Mouse (Mus musculus) hindbrain, embryonic 14.5 days (tissue): ENCODE measurements around the gene Mef2a. TPM values are rescaled to one million over a fixed set of nuclear protein-coding genes. Genes with fewer than 3 reads are reported as not detected.

Experiments used
- ATAC-seq: fragments of 200-750 bp; cut with Nextera tagmentation; 2 replicates; pipeline ENCODE4 v1.8.0; 2017; ENCODE audit warnings: moderate number of reproducible peaks, mild to moderate bottlenecking, moderate TSS enrichment, moderate library complexity; ENCODE audit not compliant: low FRiP score
- DNase-seq: peaks from one replicate; pipeline ENCODE4 v3.0.0-alpha.2; 2015; ENCODE audit warnings: low spot score
- H3K27ac ChIP-seq: fragments of 300-500 bp; sonication (generic); 2 replicates; pipeline ENCODE4 v1.5.1; 2014; ENCODE audit warnings: mild to moderate bottlenecking, moderate library complexity
- H3K27me3 ChIP-seq: fragments of 300-500 bp; sonication (generic); 2 replicates; pipeline ENCODE4 v1.6.1; 2014; ENCODE audit warnings: mild to moderate bottlenecking, low read length, mixed read lengths; ENCODE audit not compliant: control insufficient read depth, insufficient read depth
- H3K36me3 ChIP-seq: fragments of 300-500 bp; sonication (generic); replicated peaks from 2 replicates; pipeline ENCODE4 v1.6.1; 2014; ENCODE audit not compliant: control insufficient read depth, insufficient read depth
- H3K4me1 ChIP-seq: fragments of 300-500 bp; sonication (generic); replicated peaks from 2 replicates; pipeline ENCODE4 v1.6.1; 2014; ENCODE audit warnings: antibody characterized with exemption, low read length, mixed read lengths; ENCODE audit not compliant: control insufficient read depth, insufficient read depth
- H3K4me2 ChIP-seq: fragments of 300-500 bp; sonication (generic); replicated peaks from 2 replicates; pipeline ENCODE4 v1.6.1; 2014; ENCODE audit warnings: mild to moderate bottlenecking, moderate library complexity
- H3K4me3 ChIP-seq: fragments of 300-500 bp; sonication (generic); replicated peaks from 2 replicates; pipeline ENCODE4 v1.5.1; 2014; ENCODE audit warnings: mild to moderate bottlenecking, low read length
- H3K9ac ChIP-seq: fragments of 300-500 bp; sonication (generic); 2 replicates; pipeline ENCODE4 v1.6.1; 2014
- H3K9me3 ChIP-seq: fragments of 300-500 bp; sonication (generic); 2 replicates; pipeline ENCODE4 v1.6.1; 2016; ENCODE audit warnings: low read length; ENCODE audit not compliant: control insufficient read depth
- WGBS: fragments of 180-500 bp; shearing (Covaris S2); extraction: QIAGEN DNeasy Blood & Tissue Kit; methylation state at CpG from one replicate; pipeline ENCODE4 v1.1.7; 2014; 5-methylcytosine and 5-hydroxymethylcytosine counted together
- polyA plus RNA-seq: library from polyadenylated mRNA; unstranded; fragments of >200 nt; fragmentation: Nextera tagmentation; extraction: Ambion mirVana; gene quantifications from 2 replicates; pipeline ENCODE4 v1.2.1, GENCODE M21; 2014

Mef2a gene
- polyA plus RNA-seq, 1 experiment from 2014 or later = 44.9 TPM

DNA sequence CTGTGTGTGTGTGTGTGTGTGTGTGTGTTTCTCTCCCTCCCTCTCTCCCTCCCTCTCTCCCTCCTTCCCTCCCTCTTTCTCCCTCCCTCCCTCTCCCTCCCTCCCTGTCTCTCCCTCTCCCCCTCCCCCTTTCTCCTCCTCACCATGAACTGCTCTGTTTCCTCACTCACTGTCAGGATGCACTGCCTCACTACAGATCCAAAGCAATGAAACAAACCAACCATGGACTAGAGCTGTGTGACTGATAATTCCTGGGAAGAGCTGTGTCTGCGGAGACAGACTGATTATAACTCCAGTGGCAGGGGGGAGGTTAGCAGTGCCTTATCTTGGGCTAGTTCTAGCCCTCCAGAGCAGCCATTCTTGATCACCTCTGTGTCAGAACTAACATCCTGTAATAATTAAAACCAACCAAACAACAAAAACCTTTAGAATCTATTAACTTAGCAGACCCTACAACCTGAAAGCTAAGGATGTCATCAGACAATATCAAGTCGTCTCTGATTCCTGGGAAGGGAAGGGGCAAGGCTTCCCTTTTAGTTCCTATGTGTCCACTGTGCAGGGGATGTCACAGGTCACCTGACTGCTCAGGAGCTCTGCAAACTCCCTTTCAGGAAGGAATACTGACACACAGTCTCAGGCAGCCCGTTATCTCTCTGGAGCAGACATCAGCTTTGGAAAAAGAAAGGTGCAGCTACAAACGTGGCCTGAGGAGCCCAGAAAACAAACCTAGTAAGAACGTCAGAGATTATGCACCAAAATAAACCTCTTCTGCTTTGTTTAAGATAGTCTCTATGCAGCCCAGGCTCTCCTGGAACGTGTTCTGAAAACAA, 162.4 kb downstream of the Mef2a start:
- DNase-seq (no peak), ATAC-seq (no peak)
- Histone ChIP-seq H3K4me3 (no peak overlapping the region), H3K36me3 (no peaks in the 10 kb centered on the region), H3K9ac (no peak overlapping the region), H3K27ac (no peak overlapping the region), H3K4me1 (no peaks in the 10 kb centered on the region), H3K27me3 (no peaks in the 10 kb centered on the region), H3K4me2 (no peak overlapping the region), H3K9me3 (no peaks in the 10 kb centered on the region)
- WGBS = 68% methylated on average over 6 of the region's 6 CpGs

DNA sequence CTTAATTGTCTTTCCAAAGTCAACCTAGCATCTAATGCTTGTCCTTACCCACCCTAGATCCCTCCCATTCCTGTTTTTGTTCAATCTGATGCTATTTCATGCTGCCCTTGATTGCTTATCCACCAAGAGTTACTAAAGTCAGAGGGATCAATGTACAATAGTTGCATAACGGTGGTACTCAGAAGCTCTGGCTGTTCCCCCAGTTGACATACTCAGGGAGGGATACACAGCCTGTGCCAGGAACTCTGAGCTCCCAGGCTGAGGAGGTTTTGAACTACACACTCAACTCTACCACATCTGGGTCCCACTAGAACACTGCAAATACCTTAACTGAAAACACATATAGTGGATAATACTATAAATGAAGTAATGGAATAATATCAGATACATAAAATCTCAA, 164.3 kb downstream of the Mef2a start:
- Histone ChIP-seq H3K4me2 (no peak overlapping the region), H3K27ac (no peak overlapping the region), H3K9ac (no peak overlapping the region), H3K27me3 (no peaks in the 10 kb centered on the region), H3K9me3 (no peaks in the 10 kb centered on the region), H3K4me1 (no peaks in the 10 kb centered on the region), H3K36me3 (no peaks in the 10 kb centered on the region), H3K4me3 (no peak overlapping the region)
- no peak for DNase-seq
- 94% methylated on average over 1 of the region's 1 CpGs for WGBS
- ATAC-seq = no peak

DNA sequence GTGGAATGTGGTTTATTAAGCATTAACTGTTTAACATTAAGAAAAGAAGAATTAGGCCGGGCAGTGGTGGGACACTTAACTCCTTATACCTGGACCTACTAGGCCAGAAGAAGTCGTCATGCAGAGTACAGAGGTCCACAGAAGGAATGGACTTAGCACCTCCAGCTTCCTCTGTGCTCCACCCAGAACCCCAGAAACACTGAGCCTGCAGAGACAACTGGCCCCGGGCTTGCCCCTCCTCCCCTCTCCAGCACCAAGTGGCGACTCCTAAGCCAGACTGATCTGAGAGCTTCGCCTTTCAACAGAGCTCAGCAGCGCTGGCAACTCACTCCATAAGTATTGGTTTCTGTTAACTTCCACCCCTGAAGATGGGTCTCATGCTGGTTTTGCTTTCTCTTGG, 165.0 kb downstream of the Mef2a start:
- Histone ChIP-seq H3K9ac (no peak overlapping the region), H3K36me3 (no peaks in the 10 kb centered on the region), H3K4me1 (no peaks in the 10 kb centered on the region), H3K9me3 (no peaks in the 10 kb centered on the region), H3K4me3 (no peak overlapping the region), H3K27me3 (no peaks in the 10 kb centered on the region), H3K4me2 (no peak overlapping the region), H3K27ac (no peak overlapping the region)
- no peak for ATAC-seq
- 59% methylated on average over 6 of the region's 6 CpGs for WGBS
- DNase-seq = no peak

DNA sequence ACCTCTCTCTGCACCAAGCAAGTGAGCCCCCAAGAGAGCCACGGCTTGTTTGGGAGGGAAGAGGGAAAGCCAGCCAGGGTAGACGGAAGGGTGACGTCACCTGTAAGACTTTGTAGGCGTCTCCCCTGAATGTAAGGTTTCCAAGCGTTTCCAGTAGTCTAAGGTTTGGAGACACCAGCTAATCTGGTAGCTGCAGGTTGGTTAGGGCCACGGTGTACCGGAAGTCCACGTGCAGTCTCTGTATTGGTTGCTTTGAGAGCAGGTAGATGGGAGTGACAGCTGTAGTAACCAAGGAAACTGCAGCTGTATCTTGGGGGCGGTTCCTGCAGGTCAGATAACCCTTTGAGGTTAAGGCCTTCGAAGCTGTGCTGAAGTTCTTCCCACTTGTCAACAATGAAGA, 166.2 kb downstream of the Mef2a start:
- ATAC-seq = no peak
- H3K4me3 ChIP-seq = no peak overlapping the region
- no peak overlapping the region for H3K9ac ChIP-seq
- H3K9me3 ChIP-seq = no peaks in the 10 kb centered on the region
- no peaks in the 10 kb centered on the region for H3K27me3 ChIP-seq
- no peaks in the 10 kb centered on the region for H3K36me3 ChIP-seq
- no peaks in the 10 kb centered on the region for H3K4me1 ChIP-seq
- DNase-seq = no peak
- WGBS = 79% methylated on average over 10 of the region's 10 CpGs
- no peak overlapping the region for H3K4me2 ChIP-seq
- H3K27ac ChIP-seq = no peak overlapping the region

- Histone ChIP-seq H3K9ac (no peak overlapping the region), H3K4me1 (no peaks in the 10 kb centered on the region), H3K4me2 (no peak overlapping the region), H3K36me3 (no peaks in the 10 kb centered on the region), H3K27me3 (no peaks in the 10 kb centered on the region), H3K4me3 (no peak overlapping the region), H3K9me3 (no peaks in the 10 kb centered on the region), H3K27ac (no peak overlapping the region)
- ATAC-seq (no peak), DNase-seq (no peak)
- 92% methylated on average over 9 of the region's 9 CpGs for WGBS
These were observed 166.8 kb downstream of the Mef2a start for GRCm38 (mm10) chr7:67205734-67206425.

GRCm38 (mm10) chr7:67203625-67204024, 169.0 kb downstream of the Mef2a start:
- H3K27ac ChIP-seq = no peak overlapping the region
- no peaks in the 10 kb centered on the region for H3K36me3 ChIP-seq
- no peaks in the 10 kb centered on the region for H3K9me3 ChIP-seq
- no peak for DNase-seq
- no peaks in the 10 kb centered on the region for H3K4me1 ChIP-seq
- no peak overlapping the region for H3K4me3 ChIP-seq
- WGBS = 76% methylated on average over 3 of the region's 3 CpGs
- no peak overlapping the region for H3K4me2 ChIP-seq
- H3K27me3 ChIP-seq = no peaks in the 10 kb centered on the region
- ATAC-seq = no peak
- no peak overlapping the region for H3K9ac ChIP-seq

DNA sequence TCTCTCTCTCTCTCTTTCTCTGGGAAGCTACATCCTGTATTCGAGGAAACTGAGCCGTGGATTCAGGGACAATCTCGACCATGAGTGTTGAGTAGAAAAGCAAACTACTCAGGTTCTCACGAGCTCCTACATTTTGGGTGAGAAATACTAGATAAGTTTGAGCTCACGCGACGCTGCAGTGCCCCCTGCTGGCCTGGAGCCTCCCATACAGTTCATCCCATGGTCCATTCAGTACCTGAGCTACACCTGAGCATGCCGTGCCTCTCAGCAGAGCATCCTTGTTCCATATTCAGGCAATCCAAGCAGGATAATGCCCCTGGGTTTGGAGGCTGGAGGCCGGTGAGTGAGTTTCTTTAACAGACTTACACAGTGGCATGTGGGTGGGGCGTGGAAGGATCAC, 173.2 kb downstream of the Mef2a start:
- H3K4me3 ChIP-seq = no peak overlapping the region
- no peak overlapping the region for H3K9ac ChIP-seq
- no peaks in the 10 kb centered on the region for H3K9me3 ChIP-seq

DNA sequence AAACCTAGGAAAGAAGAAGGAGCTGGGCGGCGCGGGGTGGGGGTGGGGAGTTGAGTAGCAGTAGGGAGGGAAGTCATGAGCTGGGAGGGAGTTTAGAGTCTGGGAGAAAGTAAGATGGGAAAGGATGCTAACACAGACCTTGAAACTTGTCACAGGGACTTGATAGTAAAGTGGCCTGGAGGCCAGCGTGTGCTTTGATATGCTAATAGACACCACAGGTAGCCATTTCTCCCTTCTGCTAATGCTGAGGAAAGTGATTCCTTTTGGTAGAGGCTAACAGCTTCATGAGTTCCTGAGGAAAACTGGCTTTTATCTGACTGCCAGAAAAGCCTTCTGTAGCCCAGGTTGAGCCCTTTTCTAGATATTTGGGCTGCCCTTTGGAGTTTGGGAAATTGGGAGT, 188.9 kb downstream of the Mef2a start:
- H3K4me1 ChIP-seq = no peaks in the 10 kb centered on the region
- H3K9ac ChIP-seq = no peak overlapping the region
- H3K27ac ChIP-seq = no peak overlapping the region
- ATAC-seq = no peak
- no peaks in the 10 kb centered on the region for H3K9me3 ChIP-seq
- H3K27me3 ChIP-seq = no peaks in the 10 kb centered on the region; the same call in 1 of the 2 replicates
- WGBS = 7% methylated on average over 4 of the region's 4 CpGs
- no peaks in the 10 kb centered on the region for H3K36me3 ChIP-seq
- no peak for DNase-seq
- no peak overlapping the region for H3K4me3 ChIP-seq
- no peak overlapping the region for H3K4me2 ChIP-seq

More for the DNA sequence above, 173.2 kb downstream of the Mef2a start:
- no peaks in the 10 kb centered on the region for H3K36me3 ChIP-seq
- H3K27me3 ChIP-seq = no peaks in the 10 kb centered on the region
- no peak; the same call in 1 of the 2 replicates for ATAC-seq
- DNase-seq = peak; percentile 85
- H3K4me2 ChIP-seq = no peak overlapping the region
- H3K4me1 ChIP-seq = no peaks in the 10 kb centered on the region
- 24% methylated on average over 10 of the region's 10 CpGs for WGBS
- no peak overlapping the region for H3K27ac ChIP-seq
